Mouse (Mus musculus): ENCODE data around the gene Lzic. TPM values are rescaled to one million over a fixed set of nuclear protein-coding genes. Genes with fewer than 3 reads are reported as not detected.
"Not testable (repeated sequence)": the region's sequence is repeated elsewhere in the genome, so short reads cannot be mapped to it uniquely, and the experiment has no call there.

The Lzic gene
- total and polyA plus RNA-seq, 2 experiments, result 5.3 to 5.7 TPM

- H3K27ac ChIP-seq (replicated peaks; ENCODE audit: insufficient read depth, low read depth, low read length), result no peak overlapping the region
- no peak overlapping the region for H3K9ac ChIP-seq (ENCODE audit: low read depth, low read length)
- H3K36me3 ChIP-seq (ENCODE audit: control insufficient read depth, insufficient read depth, low read length), result no peaks in the 10 kb centered on the region
- H3K27me3 ChIP-seq (ENCODE audit: control insufficient read depth, insufficient read depth, low read length), result no peaks in the 10 kb centered on the region
- H3K4me1 ChIP-seq (ENCODE audit: control insufficient read depth, insufficient read depth, low read length), result 0 out of 2 replicates have a peak, but pooled peaks cover 2% of the 10 kb centered on the region
- no peaks in the 10 kb centered on the region for H3K79me2 ChIP-seq (ENCODE audit: control insufficient read depth, insufficient read depth, low read length)
- TF ChIP-seq CTCF (IDR thresholded peaks at IDR 0.05; ENCODE audit: low read depth, low read length), result no peak
- no peak for TF ChIP-seq POLR2A (IDR thresholded peaks at IDR 0.05; ENCODE audit: extremely low read depth, insufficient read depth, low read length)
- WGBS, result 37% methylated on average over 11 of the region's 11 CpGs
- no peak for DNase-seq (ENCODE audit: extremely low read depth, low read depth, low spot score)
- no peak overlapping the region for H3K4me3 ChIP-seq (ENCODE audit: insufficient read depth, low read depth, low read length)
These were observed 39.2 kb upstream of the Lzic start for GRCm38 (mm10) chr4:149445868-149446267.

- no peak overlapping the region for H3K4me3 ChIP-seq (ENCODE audit: insufficient read depth, low read depth, low read length)
- WGBS, result 89% methylated on average over 1 of the region's 1 CpGs
These were observed 38.7 kb upstream of the Lzic start for GRCm38 (mm10) chr4:149446309-149446708.

GRCm38 (mm10) chr4:149450636-149451035, 34.4 kb upstream of the Lzic start:
- Histone ChIP-seq H3K36me3 (ENCODE audit: control insufficient read depth, insufficient read depth, low read length) (no peaks in the 10 kb centered on the region), H3K27ac (replicated peaks; ENCODE audit: insufficient read depth, low read depth, low read length) (no peak overlapping the region), H3K27me3 (ENCODE audit: control insufficient read depth, insufficient read depth, low read length) (no peaks in the 10 kb centered on the region), H3K4me1 (ENCODE audit: control insufficient read depth, insufficient read depth, low read length) (peaks cover 2% of the 10 kb centered on the region; the same call in 1 of the 2 replicates), H3K9ac (ENCODE audit: low read depth, low read length) (no peak overlapping the region), H3K4me3 (ENCODE audit: insufficient read depth, low read depth, low read length) (no peak overlapping the region), H3K79me2 (ENCODE audit: control insufficient read depth, insufficient read depth, low read length) (no peaks in the 10 kb centered on the region)
- TF ChIP-seq POLR2A (IDR thresholded peaks at IDR 0.05; ENCODE audit: extremely low read depth, insufficient read depth, low read length) (no peak), CTCF (IDR thresholded peaks at IDR 0.05; ENCODE audit: low read depth, low read length) (no peak)
- WGBS, result 54% methylated on average over 3 of the region's 3 CpGs
- no peak for DNase-seq (ENCODE audit: extremely low read depth, low read depth, low spot score)

More at GRCm38 (mm10) chr4:149446309-149446708, 38.7 kb upstream of the Lzic start:
- Histone ChIP-seq H3K9ac (ENCODE audit: low read depth, low read length) (no peak overlapping the region), H3K79me2 (ENCODE audit: control insufficient read depth, insufficient read depth, low read length) (no peaks in the 10 kb centered on the region), H3K36me3 (ENCODE audit: control insufficient read depth, insufficient read depth, low read length) (no peaks in the 10 kb centered on the region), H3K4me1 (ENCODE audit: control insufficient read depth, insufficient read depth, low read length) (0 out of 2 replicates have a peak, but pooled peaks cover 2% of the 10 kb centered on the region), H3K27ac (replicated peaks; ENCODE audit: insufficient read depth, low read depth, low read length) (no peak overlapping the region), H3K27me3 (ENCODE audit: control insufficient read depth, insufficient read depth, low read length) (no peaks in the 10 kb centered on the region)
- TF ChIP-seq CTCF (IDR thresholded peaks at IDR 0.05; ENCODE audit: low read depth, low read length) (no peak), POLR2A (IDR thresholded peaks at IDR 0.05; ENCODE audit: extremely low read depth, insufficient read depth, low read length) (no peak)
- DNase-seq (ENCODE audit: extremely low read depth, low read depth, low spot score), result no peak

GRCm38 (mm10) chr4:149453656-149454055, 31.4 kb upstream of the Lzic start:
- H3K27ac ChIP-seq (replicated peaks; ENCODE audit: insufficient read depth, low read depth, low read length), result no peak overlapping the region
- H3K9ac ChIP-seq (ENCODE audit: low read depth, low read length), result no peak overlapping the region
- H3K4me3 ChIP-seq (ENCODE audit: insufficient read depth, low read depth, low read length), result no peak overlapping the region
- DNase-seq (ENCODE audit: extremely low read depth, low read depth, low spot score), result peak; percentile 53
- no peaks in the 10 kb centered on the region for H3K36me3 ChIP-seq (ENCODE audit: control insufficient read depth, insufficient read depth, low read length)
- H3K4me1 ChIP-seq (ENCODE audit: control insufficient read depth, insufficient read depth, low read length), result peaks cover 2% of the 10 kb centered on the region; the same call in 1 of the 2 replicates
- no peaks in the 10 kb centered on the region for H3K27me3 ChIP-seq (ENCODE audit: control insufficient read depth, insufficient read depth, low read length)
- WGBS, result 86% methylated on average over 4 of the region's 4 CpGs
- no peaks in the 10 kb centered on the region for H3K79me2 ChIP-seq (ENCODE audit: control insufficient read depth, insufficient read depth, low read length)
- peak; percentile 65 for TF ChIP-seq CTCF (IDR thresholded peaks at IDR 0.05; ENCODE audit: low read depth, low read length)
- TF ChIP-seq POLR2A (IDR thresholded peaks at IDR 0.05; ENCODE audit: extremely low read depth, insufficient read depth, low read length), result no peak

- H3K27ac ChIP-seq (replicated peaks; ENCODE audit: insufficient read depth, low read depth, low read length), result no peak overlapping the region
- peak; percentile 84 for DNase-seq (ENCODE audit: extremely low read depth, low read depth, low spot score)
- no peaks in the 10 kb centered on the region for H3K36me3 ChIP-seq (ENCODE audit: control insufficient read depth, insufficient read depth, low read length)
- TF ChIP-seq CTCF (IDR thresholded peaks at IDR 0.05; ENCODE audit: low read depth, low read length), result no peak
- no peak overlapping the region for H3K9ac ChIP-seq (ENCODE audit: low read depth, low read length)
- no peak overlapping the region for H3K4me3 ChIP-seq (ENCODE audit: insufficient read depth, low read depth, low read length)
- H3K27me3 ChIP-seq (ENCODE audit: control insufficient read depth, insufficient read depth, low read length), result no peaks in the 10 kb centered on the region
- 28% methylated on average over 17 of the region's 17 CpGs for WGBS
- no peaks in the 10 kb centered on the region for H3K79me2 ChIP-seq (ENCODE audit: control insufficient read depth, insufficient read depth, low read length)
- H3K4me1 ChIP-seq (ENCODE audit: control insufficient read depth, insufficient read depth, low read length), result peaks cover 2% of the 10 kb centered on the region; the same call in 1 of the 2 replicates
These were observed 30.8 kb upstream of the Lzic start for GRCm38 (mm10) chr4:149454263-149454662.

GRCm38 (mm10) chr4:149454879-149455278, 30.1 kb upstream of the Lzic start, which contains the start of gene Rbp7:
Gene Rbp7 (minus strand): TSS chr4:149454978.
- Histone ChIP-seq H3K27me3 (ENCODE audit: control insufficient read depth, insufficient read depth, low read length) (no peaks in the 10 kb centered on the region), H3K9ac (ENCODE audit: low read depth, low read length) (no peak within 1 kb of the TSS), H3K79me2 (ENCODE audit: control insufficient read depth, insufficient read depth, low read length) (no peaks in the 10 kb centered on the region), H3K4me3 (ENCODE audit: insufficient read depth, low read depth, low read length) (no peak within 1 kb of the TSS), H3K4me1 (ENCODE audit: control insufficient read depth, insufficient read depth, low read length) (peaks cover 2% of the 10 kb centered on the region; the same call in 1 of the 2 replicates), H3K36me3 (ENCODE audit: control insufficient read depth, insufficient read depth, low read length) (no peaks in the 10 kb centered on the region), H3K27ac (replicated peaks; ENCODE audit: insufficient read depth, low read depth, low read length) (no peak within 1 kb of the TSS)
- TF ChIP-seq CTCF (IDR thresholded peaks at IDR 0.05; ENCODE audit: low read depth, low read length) (no peak), POLR2A (IDR thresholded peaks at IDR 0.05; ENCODE audit: extremely low read depth, insufficient read depth, low read length) (no peak)
- 65% methylated on average over 8 of the region's 8 CpGs for WGBS
- DNase-seq (ENCODE audit: extremely low read depth, low read depth, low spot score), result no peak

- H3K36me3 ChIP-seq (ENCODE audit: control insufficient read depth, insufficient read depth, low read length); H3K4me3 ChIP-seq (ENCODE audit: insufficient read depth, low read depth, low read length): not testable (repeated sequence)
These were observed 27.9 kb upstream of the Lzic start for GRCm38 (mm10) chr4:149457163-149457562.

More at GRCm38 (mm10) chr4:149457163-149457562, 27.9 kb upstream of the Lzic start:
- WGBS, result 86% methylated on average over 27 of the region's 27 CpGs
- H3K79me2 ChIP-seq (ENCODE audit: control insufficient read depth, insufficient read depth, low read length); H3K9ac ChIP-seq (ENCODE audit: low read depth, low read length); DNase-seq (ENCODE audit: extremely low read depth, low read depth, low spot score); H3K27me3 ChIP-seq (ENCODE audit: control insufficient read depth, insufficient read depth, low read length); H3K4me1 ChIP-seq (ENCODE audit: control insufficient read depth, insufficient read depth, low read length); H3K27ac ChIP-seq (replicated peaks; ENCODE audit: insufficient read depth, low read depth, low read length): not testable (repeated sequence)

Data from liver, adult 2 months (tissue).